Mouse (Mus musculus): ENCODE data around the gene Rasl10b.

DNA sequence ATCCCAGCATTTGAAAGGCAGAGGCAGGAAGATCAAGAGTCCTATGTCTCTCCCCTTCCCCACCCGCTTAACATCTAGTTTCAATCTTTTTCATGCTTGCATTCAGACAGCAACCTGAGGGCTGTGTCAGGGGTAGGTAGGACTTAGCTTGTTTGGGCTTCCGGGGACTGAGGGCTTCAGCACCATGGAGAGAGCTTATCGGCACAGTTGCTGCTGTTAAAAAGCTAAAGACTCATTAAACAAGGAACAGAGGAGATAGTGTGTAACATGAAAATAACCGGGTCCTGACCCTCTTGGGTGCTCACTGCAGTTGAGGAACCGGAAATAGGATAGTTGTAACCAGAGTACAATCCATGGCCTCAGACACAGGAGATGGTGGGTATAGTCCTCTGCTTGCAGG, 8.1 kb downstream of the Rasl10b start:
- TF ChIP-seq POLR2A (IDR thresholded peaks at IDR 0.05; ENCODE audit: control insufficient read depth, extremely low read depth, insufficient read depth, low read length, poor library complexity) (no peak), CTCF (IDR thresholded peaks at IDR 0.05; ENCODE audit: borderline replicate concordance, control insufficient read depth, extremely low read depth, insufficient read depth, low read length, poor library complexity) (no peak)
